Mouse (Mus musculus): ENCODE measurements around the gene Lhx1. TPM values are rescaled to one million over a fixed set of nuclear protein-coding genes. Genes with fewer than 3 reads are reported as not detected.
A peak's percentile ranks its signal among the peaks of the same experiment; 100 is the strongest.

Lhx1 gene
- polyA plus RNA-seq, 2 experiments, result 0.10 TPM; not detected in 1

- no peaks in the 10 kb centered on the region for H3K36me3 ChIP-seq (ENCODE audit: control insufficient read depth, insufficient read depth, low read length)
- TF ChIP-seq POLR2A (IDR thresholded peaks at IDR 0.05; ENCODE audit: borderline replicate concordance, extremely low read depth, insufficient read depth, insufficient read length), result no peak
- H3K9me3 ChIP-seq (ENCODE audit: control insufficient read depth, low read length), result no peaks in the 10 kb centered on the region
- peaks cover 91% of the 10 kb centered on the region for H3K27me3 ChIP-seq (ENCODE audit: control insufficient read depth, insufficient read depth, low read length)
- H3K9ac ChIP-seq (ENCODE audit: low read depth, low read length, severe bottlenecking), result no peak overlapping the region
- H3K4me1 ChIP-seq (ENCODE audit: control insufficient read depth, insufficient read depth, low read length), result no peaks in the 10 kb centered on the region
- ATAC-seq (ENCODE audit: low FRiP score, low read depth) (no peak), DNase-seq (ENCODE audit: low spot score) (no peak)
- H3K27ac ChIP-seq (replicated peaks; ENCODE audit: low read depth, low read length), result no peak overlapping the region
- no peak overlapping the region for H3K4me3 ChIP-seq (replicated peaks; ENCODE audit: low read length)
- 23% methylated on average over 12 of the region's 12 CpGs for WGBS
- H3K4me2 ChIP-seq (replicated peaks; ENCODE audit: low read depth, low read length, severe bottlenecking), result no peak overlapping the region
Observed at GRCm38 (mm10) chr11:84519036-84519435, 6.3 kb downstream of the Lhx1 start.

DNA sequence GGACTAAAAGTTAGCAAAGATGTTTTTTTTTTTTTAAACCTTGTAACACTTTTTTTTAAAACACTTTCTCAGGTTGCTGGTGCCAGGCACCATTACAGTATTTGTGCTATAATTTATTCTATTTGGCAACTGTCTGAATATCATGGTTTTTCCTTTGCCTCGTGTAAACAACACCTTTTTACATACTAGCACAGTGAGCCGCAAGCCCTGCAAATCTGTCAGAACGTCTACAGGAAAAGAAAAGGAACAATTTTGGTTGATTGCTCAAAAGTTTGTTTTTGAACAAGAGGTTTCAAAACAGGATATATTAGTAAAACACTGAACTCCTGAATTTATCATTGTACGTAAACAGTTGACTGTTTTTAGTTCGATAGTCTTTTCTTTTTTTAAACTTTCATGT lies 7.1 kb downstream of the Lhx1 start:
- H3K27ac ChIP-seq (replicated peaks; ENCODE audit: low read depth, low read length), result no peak overlapping the region
- H3K4me3 ChIP-seq (replicated peaks; ENCODE audit: low read length), result no peak overlapping the region
- no peak overlapping the region for H3K9ac ChIP-seq (ENCODE audit: low read depth, low read length, severe bottlenecking)
- DNase-seq (ENCODE audit: low spot score) (no peak), ATAC-seq (ENCODE audit: low FRiP score, low read depth) (no peak)
- no peak for TF ChIP-seq POLR2A (IDR thresholded peaks at IDR 0.05; ENCODE audit: borderline replicate concordance, extremely low read depth, insufficient read depth, insufficient read length)
- no peaks in the 10 kb centered on the region for H3K9me3 ChIP-seq (ENCODE audit: control insufficient read depth, low read length)
- WGBS, result 44% methylated on average over 5 of the region's 5 CpGs
- H3K36me3 ChIP-seq (ENCODE audit: control insufficient read depth, insufficient read depth, low read length), result no peaks in the 10 kb centered on the region
- H3K27me3 ChIP-seq (ENCODE audit: control insufficient read depth, insufficient read depth, low read length), result peaks cover 86% of the 10 kb centered on the region
- H3K4me2 ChIP-seq (replicated peaks; ENCODE audit: low read depth, low read length, severe bottlenecking), result no peak overlapping the region
- no peaks in the 10 kb centered on the region for H3K4me1 ChIP-seq (ENCODE audit: control insufficient read depth, insufficient read depth, low read length)

- Histone ChIP-seq H3K4me1 (ENCODE audit: control insufficient read depth, insufficient read depth, low read length) (peaks cover 4% of the 10 kb centered on the region; the same call in 1 of the 2 replicates), H3K36me3 (ENCODE audit: control insufficient read depth, insufficient read depth, low read length) (no peaks in the 10 kb centered on the region), H3K9ac (ENCODE audit: low read depth, low read length, severe bottlenecking) (no peak overlapping the region), H3K27me3 (ENCODE audit: control insufficient read depth, insufficient read depth, low read length) (peaks cover 77% of the 10 kb centered on the region), H3K4me2 (replicated peaks; ENCODE audit: low read depth, low read length, severe bottlenecking) (no peak overlapping the region), H3K27ac (replicated peaks; ENCODE audit: low read depth, low read length) (no peak overlapping the region), H3K4me3 (replicated peaks; ENCODE audit: low read length) (no peak overlapping the region), H3K9me3 (ENCODE audit: control insufficient read depth, low read length) (no peaks in the 10 kb centered on the region)
- DNase-seq (ENCODE audit: low spot score) (no peak), ATAC-seq (ENCODE audit: low FRiP score, low read depth) (no peak)
- no peak for TF ChIP-seq POLR2A (IDR thresholded peaks at IDR 0.05; ENCODE audit: borderline replicate concordance, extremely low read depth, insufficient read depth, insufficient read length)
- WGBS, result 25% methylated on average over 2 of the region's 2 CpGs
Observed at GRCm38 (mm10) chr11:84517431-84517830, 7.9 kb downstream of the Lhx1 start.

DNA sequence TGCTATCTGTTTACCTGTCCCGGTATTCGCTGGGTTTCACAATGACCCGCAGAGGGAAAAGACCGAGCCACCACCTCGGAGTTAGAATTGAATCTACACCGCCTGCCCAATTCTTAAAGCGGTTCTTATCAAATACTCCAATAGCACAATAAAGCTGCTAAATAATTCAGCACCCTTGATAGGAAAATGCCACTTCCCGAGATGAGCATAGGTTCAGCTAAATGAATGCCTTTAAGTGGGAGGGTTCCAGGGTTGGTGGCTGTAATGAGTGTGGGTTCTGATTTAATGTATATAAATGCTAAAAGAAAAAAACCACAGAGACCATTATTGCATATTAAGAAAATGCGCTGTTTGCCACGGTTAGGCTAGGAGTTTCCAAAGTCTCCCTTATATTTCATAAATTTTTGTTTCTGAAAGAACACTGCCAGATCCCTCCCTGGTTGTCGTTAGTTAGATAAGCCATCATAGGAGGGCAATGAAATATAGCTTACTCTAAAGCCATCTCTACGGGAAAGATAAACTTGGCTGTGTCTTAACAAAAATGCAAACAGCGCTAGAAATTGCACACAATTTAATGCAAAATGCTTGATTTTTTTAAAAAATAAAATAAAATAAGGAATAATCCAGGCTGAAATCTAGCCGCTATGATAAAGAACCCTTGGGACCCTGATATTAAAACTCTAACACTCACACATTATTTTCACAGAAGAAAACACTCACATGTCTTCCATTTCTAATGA lies 8.7 kb downstream of the Lhx1 start:
- peaks cover 8% of the 10 kb centered on the region; the same call in 1 of the 2 replicates for H3K4me1 ChIP-seq (ENCODE audit: control insufficient read depth, insufficient read depth, low read length)
- no peaks in the 10 kb centered on the region for H3K9me3 ChIP-seq (ENCODE audit: control insufficient read depth, low read length)
- DNase-seq (ENCODE audit: low spot score) (no peak), ATAC-seq (ENCODE audit: low FRiP score, low read depth) (no peak)
- WGBS, result 11% methylated on average over 14 of the region's 14 CpGs
- no peak overlapping the region for H3K4me3 ChIP-seq (replicated peaks; ENCODE audit: low read length)
- H3K27ac ChIP-seq (replicated peaks; ENCODE audit: low read depth, low read length), result no peak overlapping the region
- no peak overlapping the region for H3K4me2 ChIP-seq (replicated peaks; ENCODE audit: low read depth, low read length, severe bottlenecking)
- no peaks in the 10 kb centered on the region for H3K36me3 ChIP-seq (ENCODE audit: control insufficient read depth, insufficient read depth, low read length)
- peaks cover 70% of the 10 kb centered on the region for H3K27me3 ChIP-seq (ENCODE audit: control insufficient read depth, insufficient read depth, low read length)
- no peak overlapping the region for H3K9ac ChIP-seq (ENCODE audit: low read depth, low read length, severe bottlenecking)
- TF ChIP-seq POLR2A (IDR thresholded peaks at IDR 0.05; ENCODE audit: borderline replicate concordance, extremely low read depth, insufficient read depth, insufficient read length), result no peak

DNA sequence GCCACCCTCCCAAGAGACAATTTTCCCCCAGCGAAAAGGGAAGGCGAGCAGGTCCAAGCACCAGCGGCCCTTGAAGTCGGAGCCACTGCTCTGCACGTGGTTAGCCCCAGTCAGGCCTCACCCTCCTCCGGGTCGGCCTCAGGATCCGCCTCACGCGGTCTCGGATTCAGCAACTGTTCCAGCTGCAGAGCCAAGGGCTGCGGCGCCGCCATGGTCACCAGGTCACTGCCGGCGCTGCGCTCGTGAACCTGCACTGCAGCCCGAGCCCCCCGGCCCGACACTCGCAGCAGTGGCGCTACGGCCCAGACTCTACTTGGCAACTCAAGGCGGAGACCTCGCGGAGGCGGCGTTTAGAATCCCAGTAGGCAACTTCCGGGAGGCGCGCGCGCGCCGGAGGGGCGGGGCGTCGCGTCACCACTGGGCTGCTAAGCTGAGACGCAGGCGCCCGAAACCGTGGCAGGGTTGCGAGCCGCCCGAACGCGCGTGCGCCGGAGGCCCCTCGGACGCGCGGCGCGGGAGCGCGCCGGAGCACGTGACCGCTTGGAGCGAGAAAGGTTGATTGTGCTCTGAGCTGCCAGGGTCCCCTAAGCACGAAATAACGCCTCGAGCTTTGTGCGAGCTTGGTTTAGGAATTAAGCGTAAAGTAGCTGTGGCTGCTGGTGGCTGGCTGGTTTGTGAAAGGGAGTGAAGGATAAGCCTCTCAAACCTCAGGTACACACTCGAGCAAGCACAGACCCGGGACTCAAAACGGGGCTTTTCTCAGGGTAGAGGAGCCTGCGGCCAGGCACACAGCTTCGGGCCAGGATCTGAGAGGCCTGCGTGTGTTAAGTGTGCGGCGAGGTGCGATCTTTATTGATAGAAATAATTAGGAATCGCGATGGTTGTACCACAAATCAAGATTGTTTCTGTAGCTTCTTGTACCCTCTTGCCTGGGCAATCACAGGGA lies 11.9 kb downstream of the Lhx1 start, which contains the start of gene Aatf:
Gene Aatf (minus strand): TSS at position 352 of the 946 bp plus-strand sequence.
- peak within 1 kb of the TSS; percentile 90 for H3K4me2 ChIP-seq (replicated peaks; ENCODE audit: low read depth, low read length, severe bottlenecking)
- peak; percentile 99 for ATAC-seq (ENCODE audit: low FRiP score, low read depth)
- under 1% methylated on average over 68 of the region's 80 CpGs for WGBS
- peaks cover 20% of the 10 kb centered on the region for H3K36me3 ChIP-seq (ENCODE audit: control insufficient read depth, insufficient read depth, low read length)
- H3K27me3 ChIP-seq (ENCODE audit: control insufficient read depth, insufficient read depth, low read length), result peaks cover 38% of the 10 kb centered on the region
- peak within 1 kb of the TSS; percentile 77 for H3K4me3 ChIP-seq (replicated peaks; ENCODE audit: low read length)
- H3K27ac ChIP-seq (replicated peaks; ENCODE audit: low read depth, low read length), result peak within 1 kb of the TSS; percentile 70
- H3K9ac ChIP-seq (ENCODE audit: low read depth, low read length, severe bottlenecking), result peak within 1 kb of the TSS; percentile 80
- peak; percentile 47; the same call in 1 of the 2 replicates for TF ChIP-seq POLR2A (IDR thresholded peaks at IDR 0.05; ENCODE audit: borderline replicate concordance, extremely low read depth, insufficient read depth, insufficient read length)
- peaks cover 8% of the 10 kb centered on the region; the same call in 1 of the 2 replicates for H3K4me1 ChIP-seq (ENCODE audit: control insufficient read depth, insufficient read depth, low read length)
- H3K9me3 ChIP-seq (ENCODE audit: control insufficient read depth, low read length), result no peaks in the 10 kb centered on the region
- peak; percentile 98 for DNase-seq (ENCODE audit: low spot score)
